Mouse (Mus musculus) liver, adult 2 months (tissue): ENCODE results near the gene Pdx1.

Experiments
- CTCF ChIP-seq: fragments of 200-500 bp; IDR thresholded peaks from 2 replicates; pipeline ENCODE4 v1.5.1; 2011; ENCODE audit warnings: low read depth, low read length, control low read depth
- POLR2A ChIP-seq: fragments of 200-500 bp; IDR thresholded peaks from 2 replicates; pipeline ENCODE4 v1.6.1; 2011; ENCODE audit warnings: low read length, control low read depth; ENCODE audit not compliant: insufficient read depth; ENCODE audit errors: extremely low read depth

DNA sequence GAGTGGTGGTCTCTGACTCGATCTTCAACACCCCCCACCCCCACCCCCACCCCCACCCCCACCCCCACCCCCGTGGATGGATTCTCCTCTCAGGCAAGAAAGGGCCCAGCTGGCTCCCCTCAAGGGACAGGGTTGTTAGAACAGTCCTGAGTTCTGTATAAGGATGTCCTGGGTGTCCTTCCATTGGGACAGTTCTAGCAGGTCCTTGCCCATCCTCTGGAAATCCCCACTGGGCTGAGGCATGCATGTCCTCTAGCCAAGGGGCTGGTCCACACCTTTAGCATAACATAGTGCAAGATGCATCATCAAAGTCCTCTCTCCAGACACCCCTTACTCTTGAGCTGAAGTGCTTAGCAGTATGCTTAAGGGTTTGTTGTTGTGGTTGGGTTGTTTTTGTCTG is 40.0 kb downstream of the Pdx1 start:
- TF ChIP-seq POLR2A, result no peak
- TF ChIP-seq CTCF, result no peak
